Mouse (Mus musculus): ENCODE results near the gene S1pr4. TPM values are rescaled to one million over a fixed set of nuclear protein-coding genes. Genes with fewer than 3 reads are reported as not detected.

The S1pr4 gene
- polyA plus RNA-seq, 1 experiment = 4.4 TPM

GRCm38 (mm10) chr10:81495616-81496263 is 4.2 kb downstream of the S1pr4 start:
- 1% methylated on average over 41 of the region's 41 CpGs for WGBS
- DNase-seq (ENCODE audit: low read depth, low spot score) = no peak

GRCm38 (mm10) chr10:81495151-81495550 is 4.8 kb downstream of the S1pr4 start:
- 54% methylated on average over 6 of the region's 6 CpGs for WGBS
- no peak for DNase-seq (ENCODE audit: low read depth, low spot score)

GRCm38 (mm10) chr10:81494260-81495041 is 5.5 kb downstream of the S1pr4 start:
- no peak for DNase-seq (ENCODE audit: low read depth, low spot score)
- 53% methylated on average over 11 of the region's 11 CpGs for WGBS

GRCm38 (mm10) chr10:81493601-81494220 is 6.2 kb downstream of the S1pr4 start:
- WGBS = 79% methylated on average over 8 of the region's 8 CpGs
- DNase-seq (ENCODE audit: low read depth, low spot score) = no peak

GRCm38 (mm10) chr10:81492606-81493240 is 7.2 kb downstream of the S1pr4 start:
- no peak for DNase-seq (ENCODE audit: low read depth, low spot score)
- 91% methylated on average over 11 of the region's 11 CpGs for WGBS

- WGBS = 87% methylated on average over 9 of the region's 9 CpGs
- no peak for DNase-seq (ENCODE audit: low read depth, low spot score)
Measured at GRCm38 (mm10) chr10:81491018-81491417, 8.9 kb downstream of the S1pr4 start.

GRCm38 (mm10) chr10:81489941-81490340 is 10.0 kb downstream of the S1pr4 start:
- DNase-seq (ENCODE audit: low read depth, low spot score) = no peak
- 85% methylated on average over 14 of the region's 14 CpGs for WGBS

GRCm38 (mm10) chr10:81488081-81488480 is 11.9 kb downstream of the S1pr4 start:
- WGBS = 92% methylated on average over 11 of the region's 11 CpGs

GRCm38 (mm10) chr10:81486496-81486895 is 13.4 kb downstream of the S1pr4 start:
- DNase-seq (ENCODE audit: low read depth, low spot score) = no peak
- 91% methylated on average over 10 of the region's 10 CpGs for WGBS

More at GRCm38 (mm10) chr10:81488081-81488480, 11.9 kb downstream of the S1pr4 start:
- no peak for DNase-seq (ENCODE audit: low read depth, low spot score)

- 60% methylated on average over 7 of the region's 7 CpGs for WGBS
- no peak for DNase-seq (ENCODE audit: low read depth, low spot score)
Measured at GRCm38 (mm10) chr10:81485479-81486018, 14.4 kb downstream of the S1pr4 start.

GRCm38 (mm10) chr10:81485060-81485449 is 14.9 kb downstream of the S1pr4 start:
- no peak for DNase-seq (ENCODE audit: low read depth, low spot score)
- WGBS = 6% methylated on average over 2 of the region's 2 CpGs

- no peak for DNase-seq (ENCODE audit: low read depth, low spot score)
- 47% methylated on average over 6 of the region's 6 CpGs for WGBS
Measured at GRCm38 (mm10) chr10:81484441-81485059, 15.4 kb downstream of the S1pr4 start.

- DNase-seq (ENCODE audit: low read depth, low spot score) = no peak
- WGBS = 19% methylated on average over 9 of the region's 9 CpGs
Measured at GRCm38 (mm10) chr10:81483983-81484382, 15.9 kb downstream of the S1pr4 start.

- WGBS = under 1% methylated on average over 36 of the region's 36 CpGs
- no peak for DNase-seq (ENCODE audit: low read depth, low spot score)
Measured at GRCm38 (mm10) chr10:81482533-81482889, 17.4 kb downstream of the S1pr4 start, which contains the start of gene Celf5. Celf5 (minus strand) TSS chr10:81482709.

GRCm38 (mm10) chr10:81481605-81482532 is 18.1 kb downstream of the S1pr4 start:
- DNase-seq (ENCODE audit: low read depth, low spot score) = no peak
- WGBS = 4% methylated on average over 33 of the region's 35 CpGs

GRCm38 (mm10) chr10:81474461-81474860 is 25.5 kb downstream of the S1pr4 start:
- 65% methylated on average over 10 of the region's 10 CpGs for WGBS
- DNase-seq (ENCODE audit: low read depth, low spot score) = no peak

- WGBS = 6% methylated on average over 20 of the region's 22 CpGs
- no peak for DNase-seq (ENCODE audit: low read depth, low spot score)
Measured at GRCm38 (mm10) chr10:81473003-81473451, 26.9 kb downstream of the S1pr4 start.

GRCm38 (mm10) chr10:81472403-81473002 is 27.4 kb downstream of the S1pr4 start:
- DNase-seq (ENCODE audit: low read depth, low spot score) = no peak
- 18% methylated on average over 18 of the region's 18 CpGs for WGBS
